24 mouse cellular contexts compared by ENCODE assay signal in the genomic region with DNA sequence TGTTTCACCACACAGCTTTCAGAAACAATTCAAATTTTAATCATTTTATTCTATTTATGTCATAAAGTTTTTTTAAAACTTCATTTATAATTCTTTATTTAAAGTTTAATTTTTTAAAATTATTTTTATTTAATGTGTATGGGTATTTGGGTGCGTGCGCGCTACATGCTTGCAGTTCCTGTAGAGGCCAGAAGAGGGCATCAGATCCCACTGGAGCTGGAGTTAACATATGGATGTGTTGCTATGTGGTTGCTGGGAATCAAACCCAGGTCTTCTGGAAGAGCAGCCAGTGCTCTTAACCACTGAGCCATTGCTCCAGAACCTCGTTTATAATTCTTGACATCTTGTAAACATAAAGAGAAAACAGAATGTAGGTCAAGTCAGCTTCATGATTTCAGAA. TPM values are rescaled to one million over a fixed set of nuclear protein-coding genes. Genes with fewer than 3 reads are reported as not detected.
A peak's percentile ranks its signal among the peaks of the same experiment; 100 is the strongest.
DNase-seq lines count a peak whose midpoint lies in the region; ATAC-seq and TF ChIP-seq lines count a peak whose summit lies in the region.
"Had no signal": no experiment of that assay in that cellular context is flagged by ENCODE, and none has a peak within 500 bp of the region (broad histone marks: within the 10 kb centered on the region; RNA-seq: fewer than 3 reads in every experiment).

No protein-coding gene starts in this region.

- H3K4me1 ChIP-seq in bone marrow macrophage, adult 2 months (ENCODE audit: control insufficient read depth, insufficient read depth, low read length): no peaks in the 10 kb centered on the region
- H3K4me1 ChIP-seq: kidney, embryonic 15.5 days; limb, embryonic 10.5 days had no signal

- peak; percentile 36 for DNase-seq in heart, adult 11 months
- no peak for DNase-seq in heart, postnatal 36 days
- DNase-seq in left cerebral cortex, adult 2 months (ENCODE audit: extremely low spot score in 1 of 2, low spot score in 2 of 2): no peak
- DNase-seq in left cerebral cortex, adult 9 months (ENCODE audit: low spot score in 2 of 2): no peak
- DNase-seq in ES-CJ7 (ENCODE audit: low read depth, low spot score): peak; percentile 52
- DNase-seq in kidney, adult 9 months: no peak
- DNase-seq: B cell, adult 2 months; cerebellum, postnatal 10 days; layer of hippocampus, adult 9-11 months; lung, adult 2 months; retina, postnatal 1 day had no signal

- no peak overlapping the region for H3K4me3 ChIP-seq in left cerebral cortex, adult 2 months
- H3K4me3 ChIP-seq in bone marrow macrophage, adult 2 months (ENCODE audit: insufficient read depth, low read length): no peak overlapping the region
- H3K4me3 ChIP-seq: embryonic facial prominence, embryonic 13.5 days; forebrain, embryonic 13.5 days; hindbrain, embryonic 13.5 days; kidney, embryonic 15.5 days; limb, embryonic 10.5 days had no signal

- no peak for ATAC-seq in inflammation-experienced regulatory T-cells, adult 6 months
- ATAC-seq: forebrain, embryonic 13.5 days had no signal

- TF ChIP-seq POLR2A in bone marrow macrophage, adult 2 months (IDR thresholded peaks at IDR 0.05; ENCODE audit: borderline replicate concordance, low read depth, low read length): no peak

- peak; percentile 37 for TF ChIP-seq CTCF in left cerebral cortex, adult 2 months (IDR thresholded peaks at IDR 0.05)
- peak; percentile 13; the same call in 1 of the 2 replicates for TF ChIP-seq CTCF in bone marrow macrophage, adult 2 months (IDR thresholded peaks at IDR 0.05; ENCODE audit: low read depth, low read length)

- H3K27ac ChIP-seq in left cerebral cortex, adult 2 months: no peak overlapping the region
- no peak overlapping the region for H3K27ac ChIP-seq in bone marrow macrophage, adult 2 months (ENCODE audit: insufficient read depth, low read depth, low read length)
- H3K27ac ChIP-seq: embryonic facial prominence, embryonic 13.5 days; forebrain, embryonic 13.5 days; hindbrain, embryonic 13.5 days; kidney, embryonic 15.5 days; limb, embryonic 10.5 days had no signal

- intact Hi-C loops in heart, postnatal 36 days (cut with DNase I): no loop called here
- intact Hi-C loops in left cerebral cortex, adult 2 months (cut with DNase I): no loop called here

RNA-seq across cellular contexts. Expression of a gene that starts 8.5 kb away (rescaled TPM):
- total RNA-seq in heart, postnatal 36 days (2021): not detected
- 10 to 100 TPM; 59.1 to 61.3 TPM for total RNA-seq in left cerebral cortex, adult 2 months (2021)
- not detected in 2 replicates for polyA plus RNA-seq in bone marrow macrophage, adult 2 months (2012; ENCODE audit: insufficient read depth, insufficient read length, missing spikeins)
- polyA plus RNA-seq in inflammation-experienced regulatory T-cells, adult 6 months (2017; shearing (Covaris generic)): under 1 TPM in 2 of 3 experiments, not detected in 1; 0.16 to 0.79 TPM
- total RNA-seq: gastrocnemius, adult 18-20 months; megakaryocyte progenitor cell, adult 5-6 weeks had no signal
- polyA plus RNA-seq: heart, embryonic 11.5 days; lung, adult 2 months; spleen, adult 2 months; urinary bladder, adult 2 months had no signal

RNA-seq across cellular contexts. Expression of a gene that starts 22.4 kb away (rescaled TPM):
- total RNA-seq in heart, postnatal 36 days (2021): under 1 TPM in 1 of 2 experiments, not detected in 1; 0.25 TPM
- total RNA-seq in left cerebral cortex, adult 2 months (2021): 10 to 100 TPM; 41.7 to 43.8 TPM
- not detected in 2 replicates for polyA plus RNA-seq in bone marrow macrophage, adult 2 months (2012; ENCODE audit: insufficient read depth, insufficient read length, missing spikeins)
- 1 to 10 TPM in 2 of 3 experiments, under 1 TPM in 1; 0.78 to 3.8 (median 1.1) TPM for polyA plus RNA-seq in inflammation-experienced regulatory T-cells, adult 6 months (2017; shearing (Covaris generic))
- total RNA-seq: gastrocnemius, adult 18-20 months; megakaryocyte progenitor cell, adult 5-6 weeks; monocyte, adult 5-6 weeks had no signal
- polyA plus RNA-seq: heart, embryonic 11.5 days; limb, embryonic 10.5 days had no signal

RNA-seq across cellular contexts. Expression of a gene that starts 51.9 kb away (rescaled TPM):
- 10 to 100 TPM; 46.4 to 48.4 TPM for total RNA-seq in heart, postnatal 36 days (2021)
- 10 to 100 TPM; 79.8 to 91.6 TPM for total RNA-seq in left cerebral cortex, adult 2 months (2021)
- polyA plus RNA-seq in bone marrow macrophage, adult 2 months (2012; ENCODE audit: insufficient read depth, insufficient read length, missing spikeins): 21.3 and 23.0 TPM in 2 replicates
- 10 to 100 TPM; 20.2 to 29.2 (median 28.3) TPM for polyA plus RNA-seq in inflammation-experienced regulatory T-cells, adult 6 months (2017; shearing (Covaris generic))

Comparison
In these comparisons a context has a peak if more than half of its experiments do, and no peak if none do; other contexts are left out.
1. DNase-seq: peak in heart, adult 11 months (single experiment) and ES-CJ7 (single experiment); none in heart, postnatal 36 days (0 of 2), left cerebral cortex, adult 2 months (0 of 2), left cerebral cortex, adult 9 months (0 of 2) and kidney, adult 9 months (single experiment).
2. RNA of a gene that starts 8.5 kb away (total RNA-seq): 59.1 to 61.3 TPM in left cerebral cortex, adult 2 months; not detected in heart, postnatal 36 days; every median in the first group is over 10 times any median in the second.
3. RNA of a gene that starts 22.4 kb away (total RNA-seq): 41.7 to 43.8 TPM in left cerebral cortex, adult 2 months; 0.25 TPM in heart, postnatal 36 days; every median in the first group is over 10 times any median in the second.